Mouse (Mus musculus) liver, embryonic 12.5 days (tissue): ENCODE data around the gene Gcn1l1. TPM values are rescaled to one million over a fixed set of nuclear protein-coding genes. Genes with fewer than 3 reads are reported as not detected.
"Not testable (repeated sequence)": the region's sequence is repeated elsewhere in the genome, so short reads cannot be mapped to it uniquely, and the experiment has no call there.

Experiments
- ATAC-seq: fragments of 200-750 bp; cut with Nextera tagmentation; 2 replicates; pipeline ENCODE4 v1.8.0; 2017; ENCODE audit warnings: moderate number of reproducible peaks, mild to moderate bottlenecking, moderate library complexity
- H3K27ac ChIP-seq: fragments of 300-500 bp; sonication (generic); 2 replicates; pipeline ENCODE4 v1.5.1; 2016; ENCODE audit warnings: mild to moderate bottlenecking
- H3K27me3 ChIP-seq: fragments of 300-500 bp; sonication (generic); replicated peaks from 2 replicates; pipeline ENCODE4 v1.6.1; 2016; ENCODE audit warnings: mild to moderate bottlenecking, moderate library complexity
- H3K36me3 ChIP-seq: fragments of 300-500 bp; sonication (generic); 2 replicates; pipeline ENCODE4 v1.6.1; 2016; ENCODE audit warnings: mild to moderate bottlenecking, moderate library complexity
- H3K4me1 ChIP-seq: fragments of 300-500 bp; sonication (generic); 2 replicates; pipeline ENCODE4 v1.6.1; 2016
- H3K4me2 ChIP-seq: fragments of 300-500 bp; sonication (generic); 2 replicates; pipeline ENCODE4 v1.6.1; 2016; ENCODE audit warnings: mild to moderate bottlenecking, moderate library complexity
- H3K4me3 ChIP-seq: fragments of 300-500 bp; sonication (generic); 2 replicates; pipeline ENCODE4 v1.5.1; 2016; ENCODE audit warnings: mild to moderate bottlenecking, moderate library complexity
- H3K9ac ChIP-seq: fragments of 300-500 bp; sonication (generic); 2 replicates; pipeline ENCODE4 v1.6.1; 2016; ENCODE audit warnings: mild to moderate bottlenecking, moderate library complexity
- H3K9me3 ChIP-seq: fragments of 300-500 bp; sonication (generic); replicated peaks from 2 replicates; pipeline ENCODE4 v1.6.1; 2016; ENCODE audit warnings: mild to moderate bottlenecking, moderate library complexity
- WGBS: fragments of 180-500 bp; shearing (Covaris S2); methylation state at CpG from one replicate; pipeline ENCODE4 v1.1.7; 2016; ENCODE audit not compliant: insufficient replicate concordance; 5-methylcytosine and 5-hydroxymethylcytosine counted together
- polyA plus RNA-seq: library from polyadenylated mRNA; unstranded; fragments of >200 nt; fragmentation: Nextera tagmentation; extraction: Ambion mirVana; gene quantifications from 2 replicates; pipeline ENCODE4 v1.2.1, GENCODE M21; 2016

The Gcn1l1 gene
- 36.7 and 38.0 TPM in 2 replicates for polyA plus RNA-seq

DNA sequence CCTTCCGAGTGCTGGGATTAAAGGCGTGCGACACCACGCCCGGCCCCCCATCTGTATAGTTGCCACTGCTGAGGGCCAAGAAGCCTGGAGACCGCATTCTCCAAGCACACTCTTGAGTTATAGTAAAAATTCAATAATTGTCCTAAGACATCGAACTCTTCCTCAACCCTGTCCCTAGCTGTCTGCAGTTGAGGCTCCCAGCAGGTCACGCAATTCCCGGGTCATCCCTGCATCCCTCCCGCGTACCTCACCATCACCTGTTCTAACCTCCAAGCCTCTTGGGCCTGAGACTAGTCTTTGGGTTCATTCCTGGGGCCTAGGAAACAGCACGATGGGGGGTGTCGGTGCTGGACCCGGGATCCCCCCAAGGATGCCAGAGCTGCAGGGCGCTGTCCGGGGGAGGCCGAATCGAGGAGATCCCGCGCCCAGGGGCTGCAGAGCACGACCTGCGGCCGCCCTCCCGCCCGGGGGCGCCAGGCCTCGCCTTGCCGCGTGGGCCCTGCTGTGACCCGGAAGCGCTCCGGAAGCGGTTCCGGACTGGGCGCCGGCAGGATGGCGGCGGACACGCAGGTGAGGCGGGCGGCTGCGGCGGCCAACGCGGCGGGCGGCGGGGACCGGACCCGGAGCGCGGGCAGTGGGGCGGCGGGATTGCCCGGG is at the start of gene Gcn1l1:
Gene Gcn1l1, plus strand, starts transcription at position 518 of the 657 bp plus-strand sequence.
- no peaks in the 10 kb centered on the region for H3K9me3 ChIP-seq
- peak within 1 kb of the TSS; percentile 94 for H3K9ac ChIP-seq
- peaks cover 89% of the 10 kb centered on the region for H3K4me1 ChIP-seq
- peak within 1 kb of the TSS; percentile 94 for H3K4me3 ChIP-seq
- H3K36me3 ChIP-seq = peaks cover 58% of the 10 kb centered on the region
- WGBS = 3% methylated on average over 54 of the region's 55 CpGs
- peak; percentile 80 for ATAC-seq
- peak within 1 kb of the TSS; percentile 85 for H3K27ac ChIP-seq
- no peaks in the 10 kb centered on the region for H3K27me3 ChIP-seq
- peak within 1 kb of the TSS; percentile 94 for H3K4me2 ChIP-seq

DNA sequence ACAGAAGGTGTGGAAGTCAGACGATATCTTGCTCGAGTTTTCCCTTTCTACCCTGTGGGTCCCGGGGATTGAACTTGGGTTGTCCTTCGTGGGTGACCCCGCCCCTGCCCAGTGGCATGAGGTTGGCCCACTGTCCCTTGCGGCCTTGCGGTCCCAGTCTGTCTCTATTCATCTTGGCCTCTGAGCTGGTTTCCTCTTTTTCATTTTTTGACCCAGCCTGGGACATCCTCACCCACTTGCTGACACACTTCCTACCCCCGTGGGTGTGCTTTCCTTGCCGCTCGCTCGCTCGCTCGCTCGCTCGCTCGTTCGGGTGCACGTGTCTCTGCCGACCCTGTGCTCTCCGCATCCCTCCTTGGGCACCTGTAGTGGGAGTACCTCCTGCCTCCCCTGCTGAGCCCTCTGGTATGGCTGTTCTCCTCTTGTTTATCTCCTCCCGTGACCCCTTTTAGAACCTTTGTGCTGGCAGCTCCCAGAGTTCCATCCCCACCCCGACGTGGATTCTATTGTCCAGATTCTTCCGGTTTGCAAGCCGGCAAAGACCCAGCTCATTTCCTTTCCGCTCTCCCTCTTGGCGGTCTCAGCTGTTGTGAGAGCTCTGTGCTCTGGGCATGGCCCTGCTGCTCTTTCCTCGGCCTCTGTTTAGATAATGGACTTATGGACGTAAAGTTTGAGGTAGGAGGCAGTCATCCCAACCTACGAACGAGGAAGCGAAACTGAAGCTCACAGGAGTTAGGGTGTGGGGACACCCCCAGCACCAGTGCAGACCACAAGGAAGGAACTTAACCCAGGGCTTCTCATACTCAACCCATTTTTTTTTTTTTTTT is 48.8 kb upstream of the Gcn1l1 start:
- H3K9ac ChIP-seq = no peak overlapping the region
- H3K27me3 ChIP-seq = no peaks in the 10 kb centered on the region
- H3K36me3 ChIP-seq = no peaks in the 10 kb centered on the region
- WGBS = 43% methylated on average over 32 of the region's 32 CpGs
- peak overlapping the region; percentile 47 for H3K4me2 ChIP-seq
- peak overlapping the region; percentile 59 for H3K27ac ChIP-seq
- no peak for ATAC-seq
- H3K4me3 ChIP-seq = peak overlapping the region; percentile 12; the same call in 1 of the 2 replicates
- H3K9me3 ChIP-seq = no peaks in the 10 kb centered on the region
- peaks cover 62% of the 10 kb centered on the region for H3K4me1 ChIP-seq

DNA sequence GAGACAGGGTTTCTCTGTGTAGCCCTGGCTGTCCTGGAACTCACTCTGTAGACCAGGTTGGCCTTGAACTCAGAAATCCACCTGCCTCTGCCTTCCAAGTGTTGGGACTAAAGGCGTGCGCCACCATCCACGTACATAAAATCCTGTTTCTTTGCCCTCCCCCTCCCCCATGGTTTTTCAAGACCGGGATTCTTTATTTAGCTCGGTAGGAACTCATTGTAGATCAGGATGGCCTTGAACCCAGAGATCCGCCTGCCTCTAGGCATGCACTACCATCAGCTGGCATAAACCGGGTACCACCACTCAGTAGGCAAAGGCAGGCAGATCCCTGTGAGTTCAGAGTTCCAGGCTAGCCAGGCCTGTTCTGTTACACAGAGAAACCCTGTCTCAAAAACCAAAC is 48.1 kb upstream of the Gcn1l1 start:
- H3K4me2 ChIP-seq = 0 out of 2 replicates have a peak overlapping the region, but pooled peaks have one; percentile 6
- H3K4me1 ChIP-seq = peaks cover 63% of the 10 kb centered on the region
- H3K9ac ChIP-seq = no peak overlapping the region
- H3K4me3 ChIP-seq = no peak overlapping the region
- H3K27me3 ChIP-seq = no peaks in the 10 kb centered on the region
- WGBS = 60% methylated on average over 7 of the region's 7 CpGs
- H3K27ac ChIP-seq = peak overlapping the region; percentile 59
- no peaks in the 10 kb centered on the region for H3K9me3 ChIP-seq
- no peak for ATAC-seq
- no peaks in the 10 kb centered on the region for H3K36me3 ChIP-seq

DNA sequence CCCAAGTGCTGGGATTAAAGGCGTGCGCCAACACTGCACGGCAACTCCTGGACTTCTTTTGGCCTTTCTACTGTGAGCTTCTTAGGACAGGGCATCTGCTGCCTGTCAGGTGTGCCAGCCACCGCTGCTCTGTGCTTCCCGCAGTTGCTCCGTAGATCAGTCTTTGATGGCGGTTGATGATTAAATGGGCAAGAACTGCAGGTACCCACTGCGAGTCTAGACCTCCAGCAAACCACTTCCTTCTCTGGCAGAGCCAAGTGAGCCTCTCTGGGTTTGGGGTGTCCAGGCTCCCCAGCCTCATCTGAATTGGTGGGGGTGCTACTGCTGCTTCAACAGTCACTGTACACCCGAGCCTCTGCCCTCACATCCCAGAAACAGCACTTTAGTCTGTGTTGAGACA is 47.6 kb upstream of the Gcn1l1 start:
- Histone ChIP-seq H3K9me3 (no peaks in the 10 kb centered on the region), H3K27ac (no peak overlapping the region), H3K36me3 (no peaks in the 10 kb centered on the region), H3K4me1 (peaks cover 68% of the 10 kb centered on the region), H3K27me3 (no peaks in the 10 kb centered on the region), H3K9ac (no peak overlapping the region), H3K4me2 (no peak overlapping the region), H3K4me3 (no peak overlapping the region)
- WGBS = 70% methylated on average over 9 of the region's 9 CpGs
- ATAC-seq = no peak

DNA sequence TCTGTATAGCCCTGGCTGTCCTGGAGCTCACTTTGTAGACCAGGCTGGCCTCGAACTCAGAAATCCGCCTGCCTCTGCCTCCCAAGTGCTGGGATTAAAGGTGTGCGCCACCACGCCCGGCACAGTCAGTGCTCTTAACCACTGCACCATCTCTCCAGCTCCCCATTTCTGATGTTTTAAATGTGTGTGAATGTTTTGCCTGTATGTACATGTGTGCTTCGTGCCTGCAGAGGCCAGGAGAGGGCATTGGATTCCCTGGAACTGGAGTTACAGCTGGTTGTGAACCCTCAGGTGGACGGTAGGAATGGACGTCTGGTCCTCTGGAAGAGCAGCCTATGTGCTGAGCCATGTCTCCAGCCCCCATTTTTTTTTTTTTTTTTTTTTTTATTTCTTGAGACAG is 46.8 kb upstream of the Gcn1l1 start:
- H3K36me3 ChIP-seq, ATAC-seq, H3K4me2 ChIP-seq, H3K9me3 ChIP-seq, H3K27me3 ChIP-seq, H3K4me3 ChIP-seq, H3K27ac ChIP-seq, H3K9ac ChIP-seq: not testable (repeated sequence)
- peaks cover 75% of the 10 kb centered on the region for H3K4me1 ChIP-seq
- WGBS = 89% methylated on average over 8 of the region's 8 CpGs

DNA sequence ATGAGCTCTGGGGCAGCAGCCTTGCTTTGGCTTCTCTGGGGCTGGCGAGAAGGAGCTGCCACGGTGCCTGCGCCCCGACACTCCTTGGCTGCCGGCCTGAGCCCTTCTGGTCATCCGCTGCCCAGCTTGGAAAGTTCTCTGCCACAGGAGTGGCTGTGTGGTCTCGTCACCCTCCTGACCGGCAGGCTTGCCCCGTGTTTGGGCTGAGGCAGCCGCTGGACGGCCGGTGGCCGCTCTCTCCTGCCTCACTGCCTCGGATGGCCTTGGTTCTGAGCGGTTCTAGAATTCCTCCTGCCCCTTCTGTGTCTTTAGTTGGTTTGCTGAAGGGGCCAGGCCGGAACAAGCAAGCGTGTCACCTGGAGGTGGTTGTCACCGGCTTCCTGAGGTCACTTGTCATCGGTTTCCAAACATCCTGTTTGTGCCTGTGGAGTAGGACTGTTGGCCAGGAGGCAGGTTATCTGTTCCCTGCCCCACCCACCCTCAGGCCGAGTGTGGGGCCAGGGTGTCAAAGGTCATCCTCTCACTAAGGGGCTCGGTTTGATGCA is 44.7 kb upstream of the Gcn1l1 start:
- Histone ChIP-seq H3K4me3 (0 out of 2 replicates have a peak overlapping the region, but pooled peaks have one; percentile 6), H3K36me3 (no peaks in the 10 kb centered on the region), H3K4me1 (peaks cover 78% of the 10 kb centered on the region), H3K27ac (peak overlapping the region; percentile 79), H3K27me3 (no peaks in the 10 kb centered on the region), H3K9me3 (no peaks in the 10 kb centered on the region), H3K4me2 (peak overlapping the region; percentile 74), H3K9ac (peak overlapping the region; percentile 42; the same call in 1 of the 2 replicates)
- no peak for ATAC-seq
- WGBS = 27% methylated on average over 21 of the region's 21 CpGs

DNA sequence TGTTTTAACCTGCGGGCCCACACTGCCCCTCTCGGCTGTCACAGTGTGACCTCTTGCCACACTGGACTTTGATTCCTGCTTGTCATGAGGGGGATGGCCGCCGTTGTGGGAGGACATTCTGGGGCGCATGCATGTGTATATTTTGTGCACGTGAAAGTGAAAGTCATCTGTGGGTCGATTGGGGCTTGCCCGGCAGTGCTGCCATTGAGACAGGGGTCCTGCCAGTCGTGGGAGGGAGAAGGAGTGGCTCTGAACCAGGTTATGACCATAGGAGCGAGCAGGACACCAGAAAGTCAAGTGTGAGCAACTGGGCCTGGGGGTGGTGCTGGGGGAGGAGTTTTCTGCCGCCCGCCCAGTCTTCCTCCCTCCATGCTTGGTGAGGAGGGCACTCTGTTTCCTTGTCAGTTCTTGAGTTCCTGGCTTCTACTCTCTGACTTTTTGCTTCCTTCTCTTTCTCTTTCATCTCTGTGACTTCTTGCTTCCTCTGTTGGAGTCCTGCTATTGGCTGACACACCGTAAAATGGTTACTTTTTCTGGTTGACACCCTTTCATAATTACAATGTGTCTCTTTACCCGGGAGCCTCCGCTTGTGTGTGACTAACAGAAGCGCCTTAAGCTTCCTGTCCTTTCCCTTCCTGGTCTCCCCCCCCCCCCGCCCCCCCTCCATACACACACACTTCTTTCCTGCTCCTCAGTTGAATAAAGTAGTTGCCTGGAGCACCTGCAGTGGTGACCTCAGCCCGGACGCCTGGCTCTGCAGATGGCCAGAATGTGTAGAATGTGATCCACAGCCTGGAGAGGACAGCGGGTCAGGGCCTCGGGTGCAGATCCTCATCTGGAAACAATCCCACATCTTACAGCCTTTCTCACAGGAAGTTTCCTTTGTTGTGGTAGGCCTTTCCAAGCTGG is 43.2 kb upstream of the Gcn1l1 start:
- Histone ChIP-seq H3K4me1 (peaks cover 74% of the 10 kb centered on the region), H3K9ac (peak overlapping the region; percentile 64), H3K27ac (peak overlapping the region; percentile 79), H3K4me3 (peak overlapping the region; percentile 51), H3K9me3 (no peaks in the 10 kb centered on the region), H3K4me2 (peak overlapping the region; percentile 74), H3K27me3 (no peaks in the 10 kb centered on the region), H3K36me3 (no peaks in the 10 kb centered on the region; the same call in 1 of the 2 replicates)
- ATAC-seq = peak; percentile 59
- WGBS = 22% methylated on average over 20 of the region's 21 CpGs

DNA sequence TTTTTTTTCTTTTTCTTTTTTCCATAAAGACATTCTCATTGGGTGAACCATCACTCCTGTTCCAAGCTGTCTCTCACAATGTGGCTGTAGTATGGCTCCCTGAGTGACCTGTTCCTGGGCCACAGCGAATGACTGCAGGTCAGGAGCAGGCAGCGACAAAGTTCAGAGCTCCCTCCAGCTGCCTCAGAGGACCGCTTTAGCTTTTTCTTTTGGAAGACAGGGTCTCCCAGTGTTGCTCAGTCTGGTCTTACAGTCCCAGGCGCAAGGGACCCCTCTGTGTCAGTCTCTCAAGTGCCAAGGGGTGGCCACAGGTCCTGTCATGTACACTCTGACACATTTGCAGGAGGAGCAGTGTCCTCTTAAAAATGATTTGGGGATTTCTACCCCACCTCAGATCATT is 42.5 kb upstream of the Gcn1l1 start:
- no peak for ATAC-seq
- Histone ChIP-seq H3K9ac (no peak overlapping the region), H3K27me3 (no peaks in the 10 kb centered on the region), H3K4me1 (peaks cover 71% of the 10 kb centered on the region), H3K9me3 (no peaks in the 10 kb centered on the region), H3K27ac (peak overlapping the region; percentile 79), H3K4me2 (0 out of 2 replicates have a peak overlapping the region, but pooled peaks have one; percentile 13), H3K4me3 (no peak overlapping the region), H3K36me3 (no peaks in the 10 kb centered on the region; the same call in 1 of the 2 replicates)
- 76% methylated on average over 4 of the region's 4 CpGs for WGBS

DNA sequence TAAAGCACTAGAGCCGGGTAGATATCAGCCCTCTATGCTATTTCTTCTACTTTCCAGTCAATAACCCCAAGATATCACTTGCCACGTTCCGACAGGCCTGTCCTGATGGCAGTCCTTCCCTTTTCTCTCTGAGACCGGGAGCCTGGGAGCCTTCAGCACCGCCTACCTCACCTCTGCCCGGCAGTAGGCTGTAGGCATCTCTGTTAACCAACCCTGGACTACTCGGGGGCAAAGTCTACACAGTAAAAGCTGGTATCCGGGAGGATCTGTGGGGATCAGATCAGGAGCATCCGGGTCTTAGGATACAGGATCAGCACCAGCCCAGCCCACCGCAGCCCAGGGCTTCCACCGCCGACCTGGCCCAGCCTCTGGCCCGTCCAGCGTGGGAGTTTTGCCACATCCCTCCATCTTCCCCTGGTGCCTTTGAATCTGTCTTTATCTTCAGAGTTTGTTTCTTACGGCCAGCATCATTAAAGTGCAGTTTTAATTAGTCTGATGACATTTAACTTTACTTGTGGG is 42.0 kb upstream of the Gcn1l1 start:
- no peaks in the 10 kb centered on the region for H3K27me3 ChIP-seq
- peaks cover 76% of the 10 kb centered on the region for H3K4me1 ChIP-seq
- H3K36me3 ChIP-seq = no peaks in the 10 kb centered on the region; the same call in 1 of the 2 replicates
- no peak for ATAC-seq
- H3K9me3 ChIP-seq = no peaks in the 10 kb centered on the region
- no peak overlapping the region for H3K9ac ChIP-seq
- H3K27ac ChIP-seq = peak overlapping the region; percentile 79
- WGBS = 59% methylated on average over 15 of the region's 15 CpGs
- no peak overlapping the region for H3K4me3 ChIP-seq
- 0 out of 2 replicates have a peak overlapping the region, but pooled peaks have one; percentile 13 for H3K4me2 ChIP-seq

DNA sequence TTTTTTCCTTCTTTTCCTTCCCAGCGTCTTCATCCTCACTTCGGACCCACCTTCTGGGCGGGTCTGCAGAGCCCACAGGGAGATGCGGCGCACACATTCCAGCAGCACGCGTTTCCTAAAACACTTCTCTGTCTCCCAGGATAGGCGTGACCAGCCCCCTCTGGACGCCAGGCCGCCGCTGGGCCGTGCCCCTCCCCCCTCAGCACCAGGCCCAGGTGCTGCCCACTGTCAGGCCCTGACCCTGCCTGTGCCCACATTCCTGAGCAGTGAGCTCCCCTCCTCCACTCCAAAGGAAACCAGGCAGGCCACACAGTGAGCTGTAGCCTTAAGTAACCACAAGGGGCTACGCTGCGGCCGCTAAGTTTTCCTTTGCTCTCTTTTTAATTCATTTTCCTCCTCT is 41.1 kb upstream of the Gcn1l1 start:
- WGBS = 30% methylated on average over 15 of the region's 15 CpGs
- Histone ChIP-seq H3K4me1 (peaks cover 82% of the 10 kb centered on the region), H3K27ac (peak overlapping the region; percentile 41; the same call in 1 of the 2 replicates), H3K9ac (no peak overlapping the region), H3K27me3 (no peaks in the 10 kb centered on the region), H3K9me3 (no peaks in the 10 kb centered on the region), H3K36me3 (no peaks in the 10 kb centered on the region; the same call in 1 of the 2 replicates), H3K4me2 (peak overlapping the region; percentile 31; the same call in 1 of the 2 replicates), H3K4me3 (no peak overlapping the region)
- ATAC-seq = no peak

DNA sequence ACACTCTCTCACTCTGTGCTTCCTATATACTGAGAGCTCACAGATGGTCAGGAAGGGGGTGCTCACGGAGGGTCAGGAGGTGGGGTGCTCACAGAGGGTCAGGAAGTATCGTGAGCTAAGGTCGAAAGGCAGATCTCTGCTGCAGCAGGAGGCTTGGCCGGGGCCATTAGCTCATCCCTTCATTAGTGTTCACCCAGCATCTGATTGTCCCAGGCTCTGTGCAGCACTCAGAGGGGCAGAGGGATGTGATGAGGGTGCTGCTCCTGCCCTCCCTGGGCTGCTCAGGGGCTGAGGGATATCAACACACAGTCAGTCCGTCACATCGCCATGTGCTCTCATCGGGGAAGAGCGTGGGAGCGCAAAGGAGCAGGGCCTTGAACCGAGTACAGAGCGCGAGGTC is 40.6 kb upstream of the Gcn1l1 start:
- H3K27ac ChIP-seq = peak overlapping the region; percentile 41; the same call in 1 of the 2 replicates
- 50% methylated on average over 12 of the region's 12 CpGs for WGBS
- H3K36me3 ChIP-seq = no peaks in the 10 kb centered on the region; the same call in 1 of the 2 replicates
- no peak overlapping the region for H3K4me3 ChIP-seq
- H3K27me3 ChIP-seq = no peaks in the 10 kb centered on the region
- H3K4me1 ChIP-seq = peaks cover 82% of the 10 kb centered on the region
- ATAC-seq = no peak
- no peak overlapping the region for H3K4me2 ChIP-seq
- no peaks in the 10 kb centered on the region for H3K9me3 ChIP-seq
- H3K9ac ChIP-seq = no peak overlapping the region
